Mouse (Mus musculus) spleen, adult 2 months (tissue): ENCODE measurements around the gene Trem2.

Source experiments
- CTCF ChIP-seq: fragments of 200-500 bp; IDR thresholded peaks from 2 replicates; pipeline ENCODE4 v1.5.1; 2011; ENCODE audit warnings: mild to moderate bottlenecking, inconsistent platforms; ENCODE audit not compliant: insufficient read depth, insufficient read length, insufficient replicate concordance; ENCODE audit errors: extremely low read depth
- POLR2A ChIP-seq: fragments of 200-500 bp; IDR thresholded peaks from 2 replicates; pipeline ENCODE4 v1.6.1; 2011; ENCODE audit warnings: low read depth, low read length, inconsistent platforms

DNA sequence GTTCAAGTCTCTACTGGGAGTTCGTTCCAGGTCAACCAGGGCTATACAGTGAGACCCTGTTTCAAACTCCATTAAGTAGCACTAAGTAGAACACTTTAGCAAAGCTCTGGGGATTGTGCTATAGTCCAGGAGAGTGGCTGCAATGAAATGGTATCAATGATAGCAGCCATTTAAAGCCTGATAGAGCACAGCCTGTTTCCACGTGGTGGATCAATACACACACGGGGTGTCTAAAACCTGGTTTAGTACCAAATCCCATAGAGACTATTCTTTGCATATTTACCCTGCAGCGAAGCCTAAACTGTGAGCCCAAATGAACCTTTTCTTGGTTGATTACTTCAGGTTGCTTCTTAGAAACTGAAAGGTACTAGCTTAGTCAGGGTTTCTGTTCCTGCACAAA is 55.5 kb downstream of the Trem2 start:
- TF ChIP-seq CTCF (no peak), POLR2A (no peak)
